Mouse (Mus musculus): ENCODE results near the gene Anapc15-ps. TPM values are rescaled to one million over a fixed set of nuclear protein-coding genes. Genes with fewer than 3 reads are reported as not detected.
A peak's percentile ranks its signal among the peaks of the same experiment; 100 is the strongest.

Gene Anapc15-ps
- polyA plus RNA-seq, 1 experiment from 2014 or later, result not detected

DNA sequence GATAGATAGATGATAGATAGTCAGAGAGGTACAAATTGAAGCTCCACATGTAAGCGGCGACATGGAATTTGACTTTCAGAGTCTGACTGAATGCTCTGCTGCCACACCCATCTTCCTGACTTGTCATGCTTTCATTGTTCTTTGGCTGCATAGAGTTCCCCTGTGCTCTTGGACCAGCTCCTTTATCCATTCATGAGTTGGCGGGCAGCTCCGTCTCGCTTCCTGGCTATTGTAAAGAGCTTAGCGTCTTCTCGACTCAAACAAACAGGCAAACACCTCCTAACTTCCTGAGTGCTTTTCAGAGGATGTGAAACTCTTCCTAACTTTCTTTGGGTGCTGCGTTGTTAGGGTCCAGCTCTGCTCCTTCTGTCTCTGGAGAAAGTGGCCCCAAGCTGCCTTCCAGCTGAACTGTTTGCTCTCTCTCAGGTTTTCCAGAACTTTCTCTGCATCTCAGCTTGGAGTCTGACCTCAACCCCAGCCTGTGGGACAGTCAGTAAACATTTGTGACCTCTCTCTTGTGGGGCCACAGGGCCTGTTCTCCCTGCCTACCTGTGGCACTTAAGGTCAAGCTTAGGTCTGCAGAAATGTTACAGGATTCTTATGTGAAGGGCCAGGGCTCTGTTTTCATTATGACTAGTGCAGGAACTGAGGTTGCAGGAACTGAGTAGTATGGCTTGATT, 13.6 kb downstream of the Anapc15-ps start:
- Histone ChIP-seq H3K4me1 (replicated peaks) (peaks cover 14% of the 10 kb centered on the region), H3K36me3 (no peaks in the 10 kb centered on the region), H3K27me3 (no peaks in the 10 kb centered on the region), H3K9me3 (no peaks in the 10 kb centered on the region), H3K4me3 (no peak overlapping the region), H3K27ac (no peak overlapping the region), H3K9ac (no peak overlapping the region), H3K4me2 (no peak overlapping the region)
- no peak for ATAC-seq (ENCODE audit: low FRiP score)
- 40% methylated on average over 8 of the region's 8 CpGs for WGBS

DNA sequence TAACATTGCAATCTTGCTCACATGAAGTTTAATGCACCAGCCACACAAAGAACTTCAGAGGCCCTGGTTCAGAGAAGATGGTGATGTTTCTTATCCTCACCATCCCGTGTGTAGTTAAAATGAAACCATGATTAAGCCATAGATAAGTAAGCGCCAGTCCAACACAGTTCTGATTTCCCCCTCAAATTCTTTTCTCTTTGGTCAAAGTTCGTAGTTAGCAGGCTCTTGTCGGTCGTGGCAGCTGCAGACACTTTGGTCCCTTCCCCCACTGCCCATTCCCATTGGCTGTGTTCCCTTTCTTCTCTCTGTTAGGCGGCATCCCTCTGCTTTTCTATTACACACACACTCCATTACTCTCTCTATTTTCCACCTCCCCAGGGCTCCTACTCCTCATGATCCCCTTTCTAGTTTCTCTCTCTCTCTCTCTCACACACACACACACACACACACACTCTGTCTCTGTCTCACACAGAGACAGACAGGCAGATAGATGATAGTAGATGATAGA, 14.4 kb downstream of the Anapc15-ps start:
- no peaks in the 10 kb centered on the region for H3K27me3 ChIP-seq
- H3K4me1 ChIP-seq (replicated peaks), result peaks cover 14% of the 10 kb centered on the region
- no peak overlapping the region for H3K4me3 ChIP-seq
- no peaks in the 10 kb centered on the region for H3K36me3 ChIP-seq
- ATAC-seq (ENCODE audit: low FRiP score), result peak; percentile 36; the same call in 1 of the 2 replicates
- H3K9ac ChIP-seq, result no peak overlapping the region
- H3K9me3 ChIP-seq, result no peaks in the 10 kb centered on the region
- H3K4me2 ChIP-seq, result no peak overlapping the region
- no peak overlapping the region for H3K27ac ChIP-seq
- WGBS, result 30% methylated on average over 6 of the region's 6 CpGs

DNA sequence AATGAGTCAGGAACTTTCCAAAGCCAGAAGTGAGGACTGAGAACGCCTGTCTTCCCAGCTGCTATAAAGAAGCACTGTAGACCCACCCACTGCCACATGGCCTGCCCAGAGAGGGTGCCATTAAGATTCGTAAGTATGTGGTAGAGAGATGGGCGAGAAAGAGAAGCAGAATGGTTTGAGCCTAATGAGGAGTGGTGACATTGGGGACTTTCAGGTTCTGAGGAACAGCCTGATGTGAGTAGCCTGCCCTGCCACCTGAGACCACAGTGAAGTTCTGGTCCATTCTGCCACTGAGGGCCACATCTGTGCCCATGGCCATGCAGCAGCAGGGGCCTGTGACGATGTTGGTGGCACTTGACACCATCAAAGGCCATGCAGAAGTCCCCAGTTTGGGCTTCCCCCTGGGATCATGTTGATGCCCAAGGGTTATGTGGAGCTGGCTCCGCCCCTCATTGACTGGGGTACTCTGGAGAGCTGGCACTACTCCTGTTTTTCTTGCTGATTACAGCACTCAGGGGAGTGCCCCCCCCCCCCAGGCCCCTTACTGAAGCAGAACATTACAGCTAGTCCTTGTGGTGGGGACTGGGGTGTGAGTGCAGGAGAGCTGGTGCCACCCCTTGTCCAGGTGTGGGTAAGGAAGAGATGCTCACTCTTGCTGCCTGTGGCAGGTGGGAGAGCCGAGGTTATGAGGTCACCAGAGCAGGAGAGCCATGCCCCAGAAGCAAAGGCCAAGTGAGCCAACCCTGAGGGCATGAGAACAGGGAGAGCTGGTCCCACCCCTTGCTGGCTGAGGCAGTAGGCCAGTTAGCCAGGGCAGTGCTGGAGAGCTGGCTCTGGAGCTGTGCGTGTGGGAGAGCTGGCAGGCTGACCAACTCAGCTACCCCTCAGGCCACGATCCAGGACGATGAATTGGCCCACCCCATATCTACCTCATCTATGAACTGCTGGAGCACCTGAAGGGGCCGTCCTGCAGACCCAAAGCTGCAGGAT, 16.7 kb downstream of the Anapc15-ps start:
- Histone ChIP-seq H3K9ac (no peak overlapping the region), H3K27me3 (no peaks in the 10 kb centered on the region), H3K4me1 (replicated peaks) (peaks cover 14% of the 10 kb centered on the region), H3K9me3 (no peaks in the 10 kb centered on the region), H3K27ac (no peak overlapping the region), H3K4me2 (no peak overlapping the region), H3K4me3 (no peak overlapping the region), H3K36me3 (no peaks in the 10 kb centered on the region)
- ATAC-seq (ENCODE audit: low FRiP score), result no peak
- 91% methylated on average over 10 of the region's 10 CpGs for WGBS

DNA sequence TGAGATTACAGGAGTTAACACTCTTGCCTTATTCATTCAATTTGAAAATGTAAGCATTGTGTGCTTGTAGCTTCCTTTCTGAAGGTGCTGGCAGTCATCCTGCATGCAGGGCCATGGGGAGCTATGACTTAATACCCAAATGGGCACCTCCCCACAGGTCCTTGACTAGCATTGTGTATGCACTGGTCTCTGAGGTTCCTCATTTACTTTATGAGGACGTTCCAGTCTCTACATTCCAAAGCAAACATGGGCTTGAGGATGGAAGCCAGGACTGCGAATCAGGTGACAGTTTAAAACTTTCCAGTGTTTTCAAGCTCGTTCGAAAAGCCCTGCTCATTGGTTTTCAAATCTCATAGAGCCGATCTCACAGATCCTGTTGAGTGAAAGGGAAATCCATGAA, 21.1 kb downstream of the Anapc15-ps start:
- Histone ChIP-seq H3K36me3 (no peaks in the 10 kb centered on the region), H3K27me3 (no peaks in the 10 kb centered on the region), H3K9ac (no peak overlapping the region), H3K9me3 (no peaks in the 10 kb centered on the region), H3K4me3 (no peak overlapping the region), H3K4me1 (replicated peaks) (no peaks in the 10 kb centered on the region), H3K27ac (no peak overlapping the region), H3K4me2 (no peak overlapping the region)
- WGBS, result 92% methylated on average over 5 of the region's 5 CpGs
- no peak for ATAC-seq (ENCODE audit: low FRiP score)

DNA sequence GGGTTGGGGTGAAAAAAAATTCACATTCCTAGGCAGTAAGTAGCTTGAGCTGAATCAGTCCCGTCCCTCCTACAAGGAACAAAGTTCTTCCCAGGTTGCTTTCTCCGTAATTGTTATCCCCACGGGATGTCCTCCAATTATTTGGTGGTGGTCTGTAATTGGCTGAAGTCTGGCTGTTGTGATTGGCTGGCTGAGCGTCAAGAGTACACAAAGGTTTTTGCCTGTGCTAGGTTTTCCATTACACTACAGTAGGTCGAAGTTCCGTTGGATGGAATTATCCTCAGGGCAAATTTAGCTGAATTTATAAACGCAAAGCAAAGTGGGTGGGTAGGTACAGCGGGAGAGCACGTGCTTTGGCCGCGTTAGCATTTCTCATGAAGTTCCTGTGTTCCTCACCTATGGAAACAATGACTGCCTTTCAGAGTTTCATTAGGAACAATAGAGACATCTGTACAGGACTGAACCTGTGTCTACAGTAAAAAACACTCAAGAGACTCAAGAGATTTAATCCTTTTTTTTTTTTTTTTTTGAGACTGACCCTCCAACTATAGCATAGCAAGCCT, 24.8 kb downstream of the Anapc15-ps start:
- no peak overlapping the region for H3K27ac ChIP-seq
- no peaks in the 10 kb centered on the region for H3K36me3 ChIP-seq
- WGBS, result 93% methylated on average over 11 of the region's 11 CpGs
- H3K9ac ChIP-seq, result no peak overlapping the region
- no peaks in the 10 kb centered on the region for H3K9me3 ChIP-seq
- no peak overlapping the region for H3K4me3 ChIP-seq
- H3K27me3 ChIP-seq, result no peaks in the 10 kb centered on the region
- no peaks in the 10 kb centered on the region for H3K4me1 ChIP-seq (replicated peaks)
- no peak overlapping the region for H3K4me2 ChIP-seq
- no peak for ATAC-seq (ENCODE audit: low FRiP score)

DNA sequence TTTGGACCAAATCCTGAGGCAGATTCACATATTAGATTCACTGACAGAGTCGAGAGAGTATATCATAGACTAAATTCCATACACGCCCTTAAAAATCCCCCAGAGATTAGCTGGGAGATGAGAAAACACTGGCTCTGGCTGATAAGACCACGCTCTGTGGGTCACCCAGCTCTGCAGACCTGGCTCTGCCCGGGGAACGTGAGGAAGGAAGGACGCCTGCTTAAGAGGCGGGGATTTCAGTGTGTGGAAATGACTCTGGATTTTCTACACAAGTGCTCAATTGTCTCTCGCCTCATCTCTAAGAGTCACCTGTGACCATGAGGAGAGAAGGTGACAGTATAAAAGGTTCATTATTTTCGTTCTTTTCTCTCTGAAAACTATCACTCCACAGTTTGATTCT, 26.1 kb downstream of the Anapc15-ps start:
- H3K36me3 ChIP-seq, result no peaks in the 10 kb centered on the region
- H3K4me2 ChIP-seq, result no peak overlapping the region
- ATAC-seq (ENCODE audit: low FRiP score), result no peak
- 83% methylated on average over 9 of the region's 9 CpGs for WGBS
- no peak overlapping the region for H3K27ac ChIP-seq
- no peaks in the 10 kb centered on the region for H3K9me3 ChIP-seq
- no peaks in the 10 kb centered on the region for H3K4me1 ChIP-seq (replicated peaks)
- no peaks in the 10 kb centered on the region for H3K27me3 ChIP-seq
- no peak overlapping the region for H3K9ac ChIP-seq
- H3K4me3 ChIP-seq, result no peak overlapping the region

DNA sequence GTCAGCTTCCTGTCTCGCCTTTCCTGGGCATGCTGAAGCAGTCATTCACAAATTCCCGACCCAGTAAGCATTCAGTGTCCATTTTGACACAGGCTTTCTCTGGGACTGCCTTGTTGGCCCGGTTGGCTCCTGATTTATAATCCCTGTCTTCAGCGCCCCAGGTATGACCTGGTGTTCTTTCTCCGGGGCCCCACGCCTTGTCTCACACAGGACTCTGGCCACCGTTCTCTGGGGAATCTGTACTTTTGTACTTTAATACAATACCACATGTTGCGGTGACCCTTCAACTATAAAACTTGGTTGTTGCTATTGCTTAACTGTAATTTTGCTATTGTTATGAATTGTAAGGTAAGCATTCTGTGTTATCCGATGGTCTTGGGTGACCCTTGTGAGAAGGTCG, 26.7 kb downstream of the Anapc15-ps start:
- Histone ChIP-seq H3K4me2 (no peak overlapping the region), H3K36me3 (no peaks in the 10 kb centered on the region), H3K27ac (no peak overlapping the region), H3K4me1 (replicated peaks) (no peaks in the 10 kb centered on the region), H3K4me3 (no peak overlapping the region), H3K9me3 (no peaks in the 10 kb centered on the region), H3K9ac (no peak overlapping the region), H3K27me3 (no peaks in the 10 kb centered on the region)
- WGBS, result 93% methylated on average over 10 of the region's 10 CpGs
- no peak for ATAC-seq (ENCODE audit: low FRiP score)

DNA sequence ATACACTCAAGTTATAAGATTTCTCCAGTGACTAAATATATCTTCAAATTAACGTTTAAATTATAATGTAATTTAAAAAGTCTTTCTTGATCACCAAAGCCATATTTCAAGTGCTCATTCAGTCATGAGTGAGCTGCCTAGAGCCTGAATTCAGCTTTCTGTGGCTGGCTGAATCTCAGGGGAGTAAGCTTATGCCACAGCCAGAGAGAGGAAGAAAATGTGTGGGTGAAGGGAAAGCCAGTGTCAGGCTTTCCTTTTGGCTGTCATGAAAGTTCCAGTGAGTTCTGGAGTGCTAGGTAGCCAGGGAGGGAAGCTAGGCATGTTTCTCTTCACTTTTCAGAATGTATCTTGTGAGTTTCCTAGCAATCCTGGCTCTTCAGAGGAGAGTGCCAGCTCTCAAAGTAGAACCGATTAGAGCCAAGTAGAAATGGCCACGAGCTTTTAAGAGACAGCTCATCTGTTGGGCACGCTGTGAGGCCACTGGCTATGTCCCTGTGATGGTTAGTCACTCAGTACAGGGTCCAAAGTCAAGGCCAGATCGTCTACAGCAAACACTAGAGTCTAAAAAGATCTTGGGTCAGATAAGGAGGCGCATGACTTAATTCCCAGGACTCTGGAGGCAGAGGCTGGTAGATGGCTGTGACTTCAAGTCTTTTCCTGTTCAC, 29.4 kb downstream of the Anapc15-ps start:
- 86% methylated on average over 6 of the region's 6 CpGs for WGBS
- Histone ChIP-seq H3K9ac (no peak overlapping the region), H3K4me3 (no peak overlapping the region), H3K4me2 (no peak overlapping the region), H3K27ac (no peak overlapping the region), H3K9me3 (no peaks in the 10 kb centered on the region), H3K36me3 (no peaks in the 10 kb centered on the region), H3K27me3 (no peaks in the 10 kb centered on the region), H3K4me1 (replicated peaks) (no peaks in the 10 kb centered on the region)
- ATAC-seq (ENCODE audit: low FRiP score), result no peak

DNA sequence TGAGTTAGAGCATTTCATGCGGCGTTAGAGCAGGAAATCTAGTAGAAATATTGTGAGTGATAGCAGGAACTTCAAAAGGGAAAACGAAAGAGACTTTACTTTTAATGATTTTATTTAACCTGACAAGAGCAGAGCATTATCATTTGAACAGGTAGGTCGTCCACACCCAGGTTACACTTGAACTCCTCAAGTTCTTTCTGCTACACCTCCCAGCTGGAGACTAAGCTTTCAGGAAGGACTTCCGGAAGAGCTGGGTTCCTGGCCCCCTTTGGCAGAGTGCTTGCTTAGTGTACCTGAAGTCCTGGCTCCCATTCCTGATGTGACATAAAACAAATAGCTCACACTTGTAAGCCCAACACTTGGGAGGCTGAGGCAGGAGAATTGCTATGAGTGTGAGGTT, 30.2 kb downstream of the Anapc15-ps start:
- Histone ChIP-seq H3K4me2 (no peak overlapping the region), H3K9me3 (no peaks in the 10 kb centered on the region), H3K36me3 (no peaks in the 10 kb centered on the region), H3K9ac (no peak overlapping the region), H3K4me3 (no peak overlapping the region), H3K4me1 (replicated peaks) (no peaks in the 10 kb centered on the region), H3K27me3 (no peaks in the 10 kb centered on the region), H3K27ac (no peak overlapping the region)
- ATAC-seq (ENCODE audit: low FRiP score), result no peak
- 82% methylated on average over 5 of the region's 5 CpGs for WGBS

DNA sequence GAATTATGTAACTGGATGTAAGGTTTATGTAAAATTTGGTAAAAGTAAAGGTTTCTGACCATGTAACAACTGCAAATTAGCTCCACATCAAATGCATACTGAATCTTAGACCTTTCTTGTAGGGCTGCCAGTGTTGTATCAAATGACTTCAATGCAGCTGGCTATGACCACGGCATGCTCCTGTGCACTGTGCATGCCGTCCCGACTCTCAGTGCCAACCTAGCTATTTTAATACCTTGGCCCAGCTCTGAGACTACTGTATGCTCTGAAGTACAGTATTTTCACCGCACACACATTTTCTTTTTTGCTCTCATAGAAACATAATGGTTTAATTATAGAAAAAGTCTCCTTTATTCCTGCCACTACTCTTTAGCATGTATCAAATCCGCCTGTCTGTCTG, 31.9 kb downstream of the Anapc15-ps start:
- H3K4me3 ChIP-seq, result no peak overlapping the region
- no peak overlapping the region for H3K9ac ChIP-seq
- no peaks in the 10 kb centered on the region for H3K4me1 ChIP-seq (replicated peaks)
- no peak for ATAC-seq (ENCODE audit: low FRiP score)
- H3K27ac ChIP-seq, result no peak overlapping the region
- WGBS, result 89% methylated on average over 5 of the region's 5 CpGs
- no peak overlapping the region for H3K4me2 ChIP-seq
- H3K36me3 ChIP-seq, result no peaks in the 10 kb centered on the region
- no peaks in the 10 kb centered on the region for H3K27me3 ChIP-seq
- H3K9me3 ChIP-seq, result no peaks in the 10 kb centered on the region

DNA sequence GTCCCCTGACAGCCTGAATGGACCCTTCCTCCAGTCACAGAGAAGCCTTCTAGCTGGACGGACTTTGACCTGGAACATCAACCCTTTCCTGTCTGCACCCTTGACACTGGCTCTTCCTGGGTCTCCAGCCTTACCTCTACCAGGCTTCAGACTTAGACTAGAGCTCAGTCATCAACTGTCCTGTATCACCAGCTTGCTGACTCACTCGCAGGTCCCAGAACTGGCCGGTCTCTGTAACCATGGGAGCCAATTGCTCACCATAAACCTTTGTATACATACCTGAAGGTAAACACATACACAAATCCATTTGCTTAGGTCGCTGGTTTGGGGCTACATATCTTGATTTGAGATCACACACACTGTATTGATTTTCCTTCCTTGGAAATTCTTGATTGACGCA, 33.8 kb downstream of the Anapc15-ps start:
- no peak overlapping the region for H3K4me3 ChIP-seq
- H3K9me3 ChIP-seq, result no peaks in the 10 kb centered on the region
- no peak overlapping the region for H3K27ac ChIP-seq
- no peak overlapping the region for H3K9ac ChIP-seq
- H3K4me1 ChIP-seq (replicated peaks), result no peaks in the 10 kb centered on the region
- H3K27me3 ChIP-seq, result no peaks in the 10 kb centered on the region
- 80% methylated on average over 5 of the region's 5 CpGs for WGBS
- no peak for ATAC-seq (ENCODE audit: low FRiP score)
- no peak overlapping the region for H3K4me2 ChIP-seq
- no peaks in the 10 kb centered on the region for H3K36me3 ChIP-seq

DNA sequence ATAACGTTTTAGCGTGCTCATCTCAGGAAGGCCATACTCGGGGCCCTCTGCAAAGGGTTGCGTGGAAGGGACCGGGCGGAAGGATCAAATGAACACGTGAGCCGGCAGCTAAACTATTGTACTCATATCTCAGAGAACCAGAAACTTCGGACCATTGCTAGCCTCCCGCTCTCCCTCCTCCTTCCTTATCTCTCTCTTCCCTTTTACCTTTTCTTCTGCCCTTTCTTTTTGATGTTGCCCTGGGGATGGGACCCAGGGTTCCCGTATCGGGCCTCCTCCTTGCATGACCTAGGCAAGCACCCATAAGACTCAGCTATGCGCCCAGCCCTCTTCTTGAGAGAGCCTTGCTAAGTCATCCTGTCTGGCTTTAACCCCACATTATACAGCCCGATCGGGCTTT, 38.5 kb downstream of the Anapc15-ps start:
- no peak overlapping the region for H3K4me3 ChIP-seq
- H3K27me3 ChIP-seq, result no peaks in the 10 kb centered on the region
- no peak overlapping the region for H3K9ac ChIP-seq
- no peaks in the 10 kb centered on the region for H3K4me1 ChIP-seq (replicated peaks)
- H3K27ac ChIP-seq, result no peak overlapping the region
- 90% methylated on average over 15 of the region's 15 CpGs for WGBS
- no peaks in the 10 kb centered on the region for H3K36me3 ChIP-seq
- H3K4me2 ChIP-seq, result no peak overlapping the region
- ATAC-seq (ENCODE audit: low FRiP score), result no peak
- no peaks in the 10 kb centered on the region for H3K9me3 ChIP-seq

Measured in hindbrain, embryonic 13.5 days (tissue).